Mouse (Mus musculus) gonadal fat pad, adult 2 months (tissue): ENCODE measurements around the gene Tns3. TPM values are rescaled to one million over a fixed set of nuclear protein-coding genes. Genes with fewer than 3 reads are reported as not detected.
A peak's percentile ranks its signal among the peaks of the same experiment; 100 is the strongest.
"Not testable (repeated sequence)": the region's sequence is repeated elsewhere in the genome, so short reads cannot be mapped to it uniquely, and the experiment has no call there.

ENCODE experiments used
- DNase-seq: peaks from one replicate; pipeline ENCODE4 v3.0.0-alpha.2; 2012; ENCODE audit warnings: low read depth
- polyA plus RNA-seq: library from polyadenylated mRNA; depleted of rRNA; stranded (reverse); fragments of >200 nt; gene quantifications from 2 replicates; pipeline ENCODE4 v1.2.3, GENCODE M21; 2012

The Tns3 gene
- polyA plus RNA-seq, 1 experiment, result 31.2 TPM

GRCm38 (mm10) chr11:8579789-8580188 lies 84.5 kb downstream of the Tns3 start:
- DNase-seq, result no peak

GRCm38 (mm10) chr11:8575217-8576180 lies 88.8 kb downstream of the Tns3 start:
- no peak for DNase-seq

GRCm38 (mm10) chr11:8574562-8574961 lies 89.8 kb downstream of the Tns3 start:
- no peak for DNase-seq

GRCm38 (mm10) chr11:8572762-8573161 lies 91.6 kb downstream of the Tns3 start:
- no peak for DNase-seq

- peak; percentile 65 for DNase-seq
Observed at GRCm38 (mm10) chr11:8569232-8570028, 94.9 kb downstream of the Tns3 start.

- no peak for DNase-seq
Observed at GRCm38 (mm10) chr11:8568829-8569228, 95.5 kb downstream of the Tns3 start.

GRCm38 (mm10) chr11:8566250-8566853 lies 98.0 kb downstream of the Tns3 start:
- DNase-seq, result no peak

GRCm38 (mm10) chr11:8558761-8559282 lies 105.5 kb downstream of the Tns3 start:
- no peak for DNase-seq

GRCm38 (mm10) chr11:8558258-8558657 lies 106.1 kb downstream of the Tns3 start:
- DNase-seq, result no peak

- no peak for DNase-seq
Observed at GRCm38 (mm10) chr11:8557006-8557405, 107.3 kb downstream of the Tns3 start.

- no peak for DNase-seq
Observed at GRCm38 (mm10) chr11:8551710-8552109, 112.6 kb downstream of the Tns3 start.

- no peak for DNase-seq
Observed at GRCm38 (mm10) chr11:8547661-8548060, 116.7 kb downstream of the Tns3 start.

- no peak for DNase-seq
Observed at GRCm38 (mm10) chr11:8545798-8546197, 118.5 kb downstream of the Tns3 start.

- DNase-seq, result no peak
Observed at GRCm38 (mm10) chr11:8544355-8544754, 120.0 kb downstream of the Tns3 start.

- no peak for DNase-seq
Observed at GRCm38 (mm10) chr11:8541222-8541815, 123.0 kb downstream of the Tns3 start.

- no peak for DNase-seq
Observed at GRCm38 (mm10) chr11:8539593-8540265, 124.6 kb downstream of the Tns3 start.

- DNase-seq, result no peak
Observed at GRCm38 (mm10) chr11:8537013-8537614, 127.2 kb downstream of the Tns3 start.

GRCm38 (mm10) chr11:8534893-8535292 lies 129.4 kb downstream of the Tns3 start:
- no peak for DNase-seq

GRCm38 (mm10) chr11:8532771-8533170 lies 131.6 kb downstream of the Tns3 start:
- not testable (repeated sequence) for DNase-seq

- DNase-seq, result no peak
Observed at GRCm38 (mm10) chr11:8532112-8532747, 132.1 kb downstream of the Tns3 start.
